Mouse (Mus musculus): ENCODE results near the gene Rag1.
A peak's percentile ranks its signal among the peaks of the same experiment; 100 is the strongest.

Rag1 gene

DNA sequence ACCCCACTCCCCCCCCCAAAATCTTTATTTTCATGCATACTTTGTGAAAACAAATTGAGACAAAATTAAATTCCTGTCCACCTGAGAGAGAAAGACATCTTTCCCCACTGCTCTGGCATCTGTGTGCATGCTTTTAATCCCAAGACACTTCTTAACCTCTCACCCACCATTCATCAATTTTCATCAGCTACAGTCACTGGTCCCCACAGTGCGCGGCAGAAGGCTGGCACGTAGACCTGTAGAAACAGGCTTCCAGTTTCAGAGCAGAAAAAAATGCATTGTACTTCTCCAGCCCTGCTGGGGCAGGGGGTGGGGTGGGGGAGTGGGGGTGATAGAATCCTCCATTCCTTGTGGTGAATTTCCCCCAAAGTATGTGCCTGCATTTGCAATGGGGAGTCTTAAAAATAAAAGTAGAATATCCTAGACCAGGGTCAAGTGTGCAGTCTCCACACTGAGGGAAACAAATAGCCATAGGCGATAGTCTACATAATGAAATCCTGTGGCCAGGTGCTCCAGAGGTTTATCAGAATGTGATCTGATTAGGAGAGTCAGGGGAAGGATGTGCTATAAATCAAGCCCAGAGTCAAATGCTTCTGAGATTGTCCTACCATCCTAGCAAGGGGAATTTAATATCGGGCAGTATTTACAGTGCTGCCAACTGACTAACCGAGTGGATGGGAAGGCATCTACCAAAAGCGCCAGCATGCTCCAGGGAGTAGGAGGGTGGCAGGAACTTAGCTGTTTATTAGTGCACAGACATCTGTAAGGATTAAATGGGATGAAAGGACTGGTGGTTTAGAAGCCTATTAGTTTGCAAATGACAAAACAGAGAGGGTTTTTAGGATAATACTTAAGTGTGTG lies 10.1 kb downstream of the Rag1 start:
- DNase-seq (ENCODE audit: low spot score in 2 of 2) = no peak

DNA sequence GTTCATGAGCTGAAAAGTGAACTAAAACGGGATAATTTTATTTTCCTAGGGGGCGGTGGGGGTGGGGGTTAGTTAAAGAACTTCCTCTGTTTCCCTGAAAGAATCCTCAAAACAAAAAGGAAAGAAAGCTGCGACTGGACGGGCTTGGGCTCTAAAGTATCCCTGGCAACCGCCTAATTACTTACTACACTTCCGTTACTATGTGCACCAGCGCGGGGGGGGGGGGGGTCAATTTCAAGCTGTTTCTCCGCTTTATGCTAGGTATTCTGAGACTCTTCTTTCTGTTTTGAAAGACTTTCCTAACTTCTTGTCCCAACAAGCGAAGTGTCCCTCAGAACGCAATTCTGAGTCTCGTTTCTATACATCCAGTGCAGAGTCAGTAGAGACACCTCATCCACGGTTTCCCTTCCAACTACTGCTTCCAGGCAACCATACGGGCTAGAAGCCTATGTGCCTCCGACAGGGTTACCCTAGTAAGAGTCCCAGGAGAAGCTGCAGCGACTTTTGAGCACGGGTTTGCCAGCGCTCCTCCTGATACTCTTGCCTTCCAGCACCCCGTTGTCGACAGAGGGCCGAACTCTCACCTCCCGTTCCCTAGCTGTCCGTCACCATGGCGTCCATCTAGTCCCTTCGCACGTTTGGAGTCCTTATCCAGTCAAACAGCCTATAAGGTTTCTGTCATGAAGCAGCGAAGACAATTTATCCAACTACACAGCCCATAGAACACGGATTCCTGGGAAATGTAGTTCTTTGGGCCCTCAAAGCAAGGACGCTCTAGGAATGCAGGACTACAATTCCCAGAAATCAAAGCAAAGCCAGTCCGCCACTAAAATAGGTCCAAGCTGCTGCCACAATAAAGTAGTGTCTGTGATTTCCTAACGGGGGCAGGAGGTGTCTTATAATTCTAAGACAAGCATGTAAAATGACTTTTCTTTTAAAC lies 20.7 kb downstream of the Rag1 start:
- DNase-seq (ENCODE audit: low spot score in 2 of 2) = peak; percentile 93 to 95

DNA sequence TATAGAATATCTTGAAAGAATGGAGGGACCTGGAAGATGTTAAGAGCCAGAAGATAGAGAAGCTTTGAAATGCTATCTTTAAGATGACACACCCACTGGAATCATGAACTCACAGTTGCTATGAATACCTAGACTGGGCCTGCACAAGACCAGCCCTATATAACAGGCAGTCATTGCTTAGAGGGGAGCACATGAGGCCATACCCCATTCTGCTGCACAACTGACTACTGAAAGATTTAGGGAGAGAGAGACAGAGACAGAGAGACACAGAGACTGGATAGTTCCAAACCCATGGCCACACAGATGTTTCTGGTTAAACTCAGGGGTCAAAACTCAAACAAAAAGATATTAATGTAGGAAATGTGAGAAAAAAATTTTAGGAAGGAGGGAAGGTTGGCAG lies 22.1 kb downstream of the Rag1 start:
- no peak for DNase-seq (ENCODE audit: low spot score in 2 of 2)

DNA sequence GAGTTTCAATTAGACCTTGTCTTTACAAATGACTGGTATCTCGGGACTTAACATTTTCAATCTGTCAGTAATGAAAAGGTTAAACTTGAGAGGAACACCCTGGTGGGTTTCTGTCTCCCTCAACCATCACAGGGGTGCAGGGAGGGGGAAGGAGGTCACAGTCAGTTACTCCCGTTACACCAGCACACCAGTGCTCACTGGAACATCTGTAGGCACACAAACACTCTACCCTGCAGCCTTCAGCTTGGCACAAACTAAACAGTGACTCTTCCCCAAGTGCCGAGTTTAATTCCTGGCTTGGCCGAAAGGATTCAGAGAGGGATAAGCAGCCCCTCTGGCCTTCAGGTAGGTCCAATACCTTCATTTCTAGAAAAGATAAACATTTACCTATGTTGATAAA lies 24.8 kb downstream of the Rag1 start, which contains the start of gene Rag2:
Rag2 (plus strand) TSS at position 193 of the 400 bp plus-strand sequence.
- DNase-seq (ENCODE audit: low spot score in 2 of 2) = no peak

DNA sequence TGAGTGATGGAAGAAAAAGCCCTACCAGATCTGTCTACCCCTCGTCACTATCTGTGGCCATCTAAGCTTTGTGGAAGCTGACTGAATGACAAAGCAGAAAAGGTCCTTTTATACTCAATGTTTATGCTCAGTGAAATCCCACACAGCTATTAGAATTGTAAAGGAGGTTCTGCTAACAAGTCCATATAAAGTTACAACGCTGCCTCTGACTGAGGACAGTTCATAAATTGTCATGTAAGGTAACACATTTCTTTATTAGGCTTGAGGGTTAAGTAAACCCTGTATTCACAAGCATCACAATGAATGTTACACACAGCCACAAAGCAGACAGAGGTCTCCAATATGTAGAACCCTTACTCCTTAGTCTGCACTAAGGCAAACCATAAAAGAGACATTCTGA lies 25.3 kb downstream of the Rag1 start:
- DNase-seq (ENCODE audit: low spot score in 2 of 2) = no peak

DNA sequence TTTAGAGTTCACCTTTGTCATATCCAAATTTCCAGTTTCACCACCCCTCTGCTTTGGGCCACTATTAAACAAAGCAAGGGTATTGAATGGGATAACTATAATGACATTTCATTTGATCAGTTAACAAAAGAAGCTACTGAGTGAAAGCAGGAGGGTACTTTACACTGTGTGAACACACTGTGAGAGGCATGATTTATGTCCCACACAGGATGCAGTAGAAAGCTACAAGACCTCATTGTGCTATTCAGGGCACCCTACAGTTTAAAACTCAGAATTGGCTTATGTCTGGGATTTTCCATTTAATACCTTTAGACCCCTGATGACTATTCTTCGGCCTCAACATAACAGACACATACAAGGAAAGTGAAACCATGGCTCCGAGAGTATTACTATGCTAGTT lies 26.3 kb downstream of the Rag1 start:
- DNase-seq (ENCODE audit: low spot score in 2 of 2) = no peak

DNA sequence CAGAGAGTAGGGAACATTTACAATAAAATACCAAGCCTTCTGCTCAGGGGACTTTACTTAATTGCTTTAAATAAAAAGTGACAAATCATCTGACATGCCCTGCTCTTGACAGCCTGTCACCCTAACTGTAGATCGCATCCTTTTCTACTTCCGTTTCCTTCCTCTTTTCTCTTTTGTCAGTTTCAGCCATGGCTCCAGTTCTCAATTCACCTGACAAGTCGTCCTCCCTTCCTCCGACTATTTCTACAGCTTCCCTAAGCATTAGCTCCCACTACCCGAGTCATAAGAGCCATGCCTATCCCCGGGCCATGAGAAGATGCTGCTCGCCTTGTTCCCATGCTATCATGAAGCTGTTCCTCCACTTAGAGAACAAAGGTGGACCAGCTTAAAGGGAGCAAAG lies 27.7 kb downstream of the Rag1 start:
- DNase-seq (ENCODE audit: low spot score in 2 of 2) = no peak

DNA sequence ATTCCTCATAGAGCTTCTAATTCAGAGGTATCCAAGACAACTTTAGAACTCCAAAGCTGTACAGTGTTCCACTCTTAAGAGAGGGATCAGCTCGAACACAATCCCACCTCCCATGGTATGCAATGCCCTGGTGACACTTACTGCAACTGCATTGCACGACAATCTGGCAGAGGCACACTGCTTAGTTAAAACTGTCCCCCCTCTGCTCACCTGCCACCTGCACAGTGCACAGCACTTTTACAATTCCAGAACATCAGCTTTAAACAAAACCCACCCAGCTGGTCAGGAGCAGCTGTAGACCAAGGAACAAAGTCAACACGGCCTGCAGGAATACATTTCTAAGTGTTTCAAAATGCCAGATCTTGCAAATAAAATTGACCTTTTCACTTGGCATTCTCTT lies 28.4 kb downstream of the Rag1 start:
- DNase-seq (ENCODE audit: low spot score in 2 of 2) = no peak

DNA sequence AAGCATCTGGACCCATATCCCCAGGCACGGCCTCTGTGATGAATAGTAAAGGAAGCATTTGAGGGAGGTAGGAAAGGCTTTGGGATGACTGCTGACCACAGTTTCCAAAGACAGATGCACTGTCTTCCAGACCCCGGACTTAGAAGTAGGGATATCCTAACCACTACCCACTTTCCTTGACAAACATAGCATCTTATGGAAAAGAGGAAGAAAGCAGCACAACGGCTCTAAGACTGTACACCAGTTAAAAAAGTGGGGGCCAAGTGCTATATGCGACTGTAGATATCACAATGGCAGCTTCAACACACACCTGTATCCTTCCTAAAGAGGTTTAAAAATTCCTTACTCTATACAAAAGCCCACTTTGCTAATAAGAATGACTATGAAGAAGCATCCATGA lies 30.9 kb downstream of the Rag1 start:
- no peak for DNase-seq (ENCODE audit: low spot score in 2 of 2)

DNA sequence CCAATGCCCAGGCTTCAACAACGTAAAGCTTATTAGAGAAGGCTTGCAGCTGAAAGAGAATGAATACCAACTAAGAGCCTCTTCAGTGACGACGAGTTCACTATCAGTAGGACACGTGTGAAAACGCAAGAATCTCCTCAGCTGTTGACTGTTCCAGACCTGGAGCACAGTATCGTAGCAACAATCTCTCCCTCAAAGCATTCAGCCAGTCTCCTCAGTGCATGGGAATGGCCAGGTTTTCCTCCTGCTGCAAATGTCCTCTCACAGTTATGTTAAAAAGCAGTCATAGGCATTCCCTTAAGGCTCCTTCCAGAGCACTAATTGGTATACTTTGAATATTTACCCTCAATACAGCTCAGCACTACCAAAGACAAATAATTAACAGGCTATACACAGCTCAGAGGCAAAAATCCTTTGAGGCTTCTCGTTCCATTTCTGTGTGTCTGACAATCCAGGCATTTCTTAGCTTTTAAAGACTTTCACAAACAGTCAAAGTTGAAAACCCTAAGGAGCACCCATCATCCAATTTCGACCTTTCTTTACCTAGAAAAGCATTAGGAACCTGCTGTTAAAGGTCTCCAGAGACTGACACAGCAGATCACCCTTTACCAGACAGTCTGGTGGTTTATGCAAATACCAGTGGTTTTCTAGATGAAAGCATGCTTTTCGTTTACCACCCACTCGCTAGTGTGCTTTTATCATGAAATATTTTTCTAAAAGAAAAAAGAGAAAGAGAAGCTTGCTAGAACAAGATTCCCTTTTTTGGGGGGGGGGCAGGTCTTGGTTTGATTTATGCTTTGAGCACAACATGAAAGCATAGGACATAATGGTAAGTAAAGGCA lies 33.6 kb downstream of the Rag1 start:
- no peak for DNase-seq (ENCODE audit: low spot score in 2 of 2)

DNA sequence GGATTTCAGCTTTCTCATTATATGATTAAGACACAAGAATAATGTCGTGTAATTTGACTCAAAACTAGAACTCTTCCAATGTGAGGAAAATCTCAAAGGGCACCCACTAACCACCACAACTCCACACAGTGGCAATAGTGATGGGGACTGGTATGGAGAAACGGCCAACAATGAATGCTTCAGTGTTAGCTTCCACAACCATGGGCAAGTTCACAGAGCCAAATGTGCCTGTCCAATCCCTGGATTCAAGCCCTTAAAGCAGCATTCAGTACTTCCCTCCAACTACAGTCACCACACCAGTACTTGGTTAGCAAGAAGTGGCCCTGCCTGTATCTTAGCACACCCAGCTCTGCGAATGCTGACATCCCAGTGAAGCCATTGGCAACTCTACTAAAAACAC lies 38.4 kb downstream of the Rag1 start:
- no peak for DNase-seq (ENCODE audit: low spot score in 2 of 2)

DNA sequence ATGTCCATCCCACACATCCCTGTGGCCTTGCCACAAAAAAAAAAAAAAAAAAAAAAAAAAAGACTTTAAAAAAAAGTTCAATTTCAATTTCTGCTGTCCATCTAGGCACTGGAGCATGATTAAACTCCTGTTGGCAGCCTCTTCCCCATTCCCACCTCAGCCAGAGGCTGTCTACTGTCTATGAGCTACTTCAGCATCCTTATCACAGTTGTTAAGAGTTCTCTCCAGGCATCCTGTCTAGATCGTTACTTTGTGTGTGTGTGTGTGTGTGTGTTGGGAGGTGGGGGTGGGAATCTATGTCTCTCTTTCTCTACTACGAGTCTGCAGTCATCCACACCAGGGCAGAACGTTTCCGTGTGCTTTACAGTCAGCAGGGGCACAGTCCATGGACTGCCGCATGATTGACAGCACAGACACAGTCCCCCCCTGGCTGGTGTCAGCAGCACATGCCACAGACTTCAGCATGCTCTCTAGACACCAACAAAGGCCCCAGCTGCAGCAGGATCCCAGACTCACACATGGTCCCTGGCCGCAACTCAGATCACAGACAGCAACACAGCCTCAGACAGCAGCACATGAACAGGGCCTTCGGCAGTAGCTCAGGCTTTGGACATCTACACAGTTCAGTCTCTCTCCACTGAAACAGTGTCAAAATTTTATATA lies 40.9 kb downstream of the Rag1 start:
- DNase-seq (ENCODE audit: low spot score in 2 of 2) = no peak

DNA sequence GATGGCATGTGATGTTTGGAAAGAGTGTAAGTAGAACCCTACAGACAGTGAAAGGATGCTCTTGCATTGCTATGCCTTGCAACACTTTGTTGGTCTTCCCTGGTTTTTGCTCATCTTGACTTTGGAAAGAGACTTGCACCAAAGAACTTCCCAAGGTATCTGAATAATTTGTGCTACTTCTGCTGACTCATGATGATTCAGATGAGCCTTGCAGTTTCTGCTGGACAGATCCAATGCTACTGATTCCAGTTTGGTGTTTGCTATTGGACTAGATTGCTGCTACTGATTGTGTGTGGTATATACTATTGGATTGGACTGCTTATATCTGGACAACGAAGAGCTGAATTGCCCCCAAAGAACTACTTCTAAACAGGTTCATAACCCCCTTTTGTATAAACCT lies 46.2 kb downstream of the Rag1 start:
- no peak for DNase-seq (ENCODE audit: low spot score in 2 of 2)

DNA sequence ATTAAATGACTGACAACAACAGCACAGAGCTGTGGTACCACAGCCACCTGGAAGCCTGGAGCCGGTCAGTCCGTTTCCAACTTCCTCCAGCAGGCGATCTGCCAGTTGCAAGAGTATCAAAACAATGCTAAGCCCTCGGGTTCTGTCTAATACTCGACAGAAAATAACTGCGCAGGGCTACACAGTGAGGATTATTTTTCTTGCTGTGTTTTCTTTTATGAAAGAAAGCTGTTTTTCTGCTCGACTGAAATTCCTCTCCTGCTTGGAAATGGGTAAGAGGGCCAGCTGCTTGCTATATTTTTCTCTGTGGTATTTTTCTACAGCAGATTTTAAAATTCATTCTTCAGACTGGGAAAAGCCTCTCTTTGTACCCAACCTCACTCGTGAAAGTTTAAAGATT lies 48.6 kb downstream of the Rag1 start:
- peak in 1 of 2 experiments; percentile 35 for DNase-seq (ENCODE audit: low spot score in 2 of 2)

DNA sequence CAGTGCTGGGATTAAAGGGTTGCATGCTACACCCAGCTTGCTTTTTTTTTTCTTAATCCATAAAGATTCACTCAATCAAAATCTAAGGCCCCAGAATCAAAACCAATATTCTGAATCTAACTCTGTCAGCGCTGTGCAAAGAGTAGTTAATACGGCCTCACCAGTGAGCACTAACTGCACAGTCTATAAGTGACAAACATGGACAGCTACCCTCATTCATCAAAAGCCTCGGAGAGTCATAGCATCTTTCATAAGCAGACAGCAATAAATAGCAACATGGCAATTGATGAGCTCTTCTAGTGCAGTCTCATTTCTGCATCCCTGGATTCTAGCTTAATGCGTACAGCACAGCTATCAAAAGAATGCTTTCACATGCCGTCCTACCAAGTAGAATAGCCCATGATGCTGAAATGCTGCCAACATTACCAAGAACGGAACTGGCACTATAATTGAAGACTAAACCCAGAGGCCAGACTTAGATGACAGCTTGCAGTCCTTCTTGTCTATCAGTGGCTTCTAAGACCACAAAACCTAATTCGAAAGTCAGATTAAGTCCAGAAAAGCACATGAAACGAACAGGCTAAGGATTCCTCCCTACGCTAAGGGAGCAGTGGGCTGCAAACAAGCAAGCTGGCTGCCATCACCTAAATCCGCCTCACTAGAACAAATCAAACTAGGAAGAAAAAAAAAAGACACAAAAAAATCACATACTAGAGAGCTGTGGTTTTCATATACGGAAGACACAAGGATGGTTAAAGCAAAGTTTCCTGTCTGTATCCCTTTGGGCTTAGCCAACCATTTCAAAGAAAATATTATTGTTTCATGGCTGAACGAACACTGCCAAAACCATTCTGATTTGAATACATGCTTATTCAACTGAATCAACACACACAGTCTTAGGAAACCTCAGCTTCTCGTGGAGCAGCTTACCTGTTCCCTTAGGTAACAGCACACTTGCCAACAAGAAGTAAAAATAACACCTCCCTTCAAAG lies 50.8 kb downstream of the Rag1 start:
- peak in 1 of 2 experiments; percentile 27 for DNase-seq (ENCODE audit: low spot score in 2 of 2)

DNA sequence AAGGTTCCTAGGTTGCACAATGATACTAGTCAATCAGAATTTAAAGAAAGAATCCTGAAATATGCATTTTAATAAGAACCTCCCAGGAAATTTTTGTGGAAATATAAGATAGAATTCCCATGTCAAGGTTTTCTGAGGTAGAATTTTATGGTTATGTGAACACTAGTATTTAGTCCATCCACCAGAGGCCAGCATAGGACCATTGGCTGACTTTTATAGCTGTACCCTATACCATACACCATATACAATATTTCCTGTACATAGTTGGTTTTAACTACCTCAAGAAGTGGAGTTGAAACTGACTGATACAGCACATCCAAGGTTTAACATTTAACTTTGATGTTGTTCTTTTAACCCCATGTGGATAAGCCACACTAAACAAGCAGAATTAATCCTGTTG lies 52.1 kb downstream of the Rag1 start:
- no peak for DNase-seq (ENCODE audit: low spot score in 2 of 2)

DNA sequence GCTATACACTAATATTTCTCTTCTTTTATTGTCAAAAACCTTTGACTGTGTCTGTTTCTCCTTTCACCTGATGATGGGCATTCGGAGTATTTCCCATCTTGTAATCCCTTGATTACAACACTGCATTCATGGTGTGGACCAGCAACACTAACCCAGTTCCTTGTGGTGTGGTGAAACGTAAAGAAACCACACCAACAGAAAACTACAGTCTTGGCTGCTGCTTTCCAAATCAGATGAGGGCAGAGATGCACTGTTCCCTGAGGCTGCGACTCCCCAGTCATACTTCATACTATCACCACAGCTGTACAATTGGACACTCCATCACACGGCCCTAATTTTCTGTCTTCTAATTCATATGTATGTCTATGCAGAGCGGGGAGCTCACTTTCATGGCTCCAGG lies 54.6 kb downstream of the Rag1 start:
- no peak for DNase-seq (ENCODE audit: low spot score in 2 of 2)

DNA sequence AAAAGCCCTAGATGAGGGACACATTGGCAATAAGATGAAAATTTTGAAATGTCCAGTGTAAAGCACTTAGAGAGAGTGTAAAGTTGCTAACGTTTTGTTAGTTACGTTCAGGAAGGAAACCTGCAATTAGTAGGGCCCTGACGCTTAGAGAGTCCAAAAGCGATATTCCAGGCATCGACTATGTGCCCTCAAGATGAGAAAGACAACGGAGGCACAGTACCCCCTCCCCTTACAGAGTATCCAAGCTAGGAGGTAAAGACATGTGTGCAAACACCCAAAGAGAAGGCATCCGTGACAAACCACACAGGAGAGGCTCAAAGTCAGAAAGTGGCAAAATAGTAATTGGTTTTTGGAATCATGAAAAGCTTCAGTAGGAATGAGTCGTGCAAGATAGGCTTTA lies 56.4 kb downstream of the Rag1 start:
- DNase-seq (ENCODE audit: low spot score in 2 of 2) = no peak

DNA sequence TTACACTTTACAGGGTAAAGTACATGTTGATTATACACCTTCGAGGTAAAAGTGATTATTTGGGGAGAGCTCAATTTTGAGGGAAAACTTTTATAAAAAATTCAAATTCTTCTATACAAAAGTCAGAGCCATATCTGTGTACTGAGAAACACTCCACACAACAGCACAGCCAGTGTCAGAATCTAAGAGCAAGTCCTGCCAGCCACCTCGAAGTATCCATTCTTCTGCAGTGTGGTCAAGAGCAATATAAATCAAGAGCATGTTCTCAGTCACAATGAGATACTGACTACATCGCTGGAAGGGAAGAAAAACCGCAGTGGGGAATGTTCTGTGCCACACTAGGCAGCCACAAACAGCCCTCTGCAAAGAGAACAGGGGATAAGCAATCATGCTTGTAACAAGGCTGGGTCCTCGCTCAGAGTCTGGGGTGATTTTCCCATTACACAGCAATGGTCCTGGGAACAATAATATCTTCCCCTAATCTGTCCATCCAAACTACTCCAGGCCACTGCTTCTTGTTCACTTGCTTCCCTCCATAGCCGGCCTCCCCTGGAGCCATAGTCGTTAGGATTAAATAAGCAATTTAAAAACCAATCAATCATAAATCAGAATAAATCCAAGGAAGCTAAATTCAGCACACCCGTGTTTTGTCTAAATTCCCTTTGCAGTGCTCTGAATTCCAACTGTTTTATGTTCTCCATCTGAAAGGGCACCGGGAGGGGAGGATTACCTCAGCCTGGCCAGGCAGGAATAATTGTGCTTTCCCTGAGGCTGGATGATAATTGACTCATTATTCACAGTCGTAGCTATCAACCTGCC lies 57.1 kb downstream of the Rag1 start:
- no peak for DNase-seq (ENCODE audit: low spot score in 2 of 2)

Data from left cerebral cortex, adult 9 months (tissue).